Mouse (Mus musculus) erythroblast, embryonic 14.5 days (primary cell): Measurements from ENCODE around the gene Olfr13.

Source experiments
- GATA1 ChIP-seq: IDR thresholded peaks from 2 replicates; pipeline ENCODE4 v1.6.1; 2012; ENCODE audit warnings: low read length, inconsistent platforms, mixed read lengths
- TAL1 ChIP-seq: IDR thresholded peaks from 3 replicates; pipeline ENCODE4 v1.6.1; 2012; ENCODE audit warnings: low read length, inconsistent platforms, mixed read lengths

DNA sequence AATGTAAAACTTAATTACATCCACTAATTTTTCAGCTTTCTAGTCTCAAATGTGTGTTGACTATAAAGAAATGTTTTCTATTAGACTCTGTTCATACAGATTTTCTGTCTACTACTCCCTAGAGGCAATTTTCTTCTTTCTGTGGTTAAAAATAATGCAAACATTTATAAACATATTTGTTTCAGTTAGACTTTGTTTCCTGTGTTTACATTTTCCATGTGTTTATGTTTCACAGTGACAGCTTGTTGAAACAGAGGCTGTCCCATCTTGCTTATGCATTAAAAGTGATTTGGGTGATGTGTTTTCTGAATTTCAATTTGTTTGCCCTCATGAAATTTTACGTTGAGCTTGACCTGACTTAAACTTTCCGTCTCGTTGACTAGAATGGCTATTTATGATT, 19.0 kb downstream of the Olfr13 start:
- TF ChIP-seq GATA1 = no peak
- no peak for TF ChIP-seq TAL1
